Mouse (Mus musculus): ENCODE results near the gene Trim26. TPM values are rescaled to one million over a fixed set of nuclear protein-coding genes. Genes with fewer than 3 reads are reported as not detected.

The Trim26 gene
- total RNA-seq, 1 experiment, result 24.6 TPM

GRCm38 (mm10) chr17:36844286-36844719 lies 7.4 kb downstream of the Trim26 start:
- Histone ChIP-seq H3K4me1 (ENCODE audit: control insufficient read depth in 2 of 2, insufficient read depth in 2 of 2, low read length in 2 of 2, poor library complexity in 1 of 2) (peaks cover 7 to 32% of the 10 kb centered on the region in 2 experiments; a peak in 3 of 4 replicates), H3K27ac (ENCODE audit: insufficient read depth, low read depth, low read length, poor library complexity, severe bottlenecking) (peak overlapping the region; percentile 61; the same call in 1 of the 2 replicates), H3K36me3 (ENCODE audit: control insufficient read depth, insufficient read depth, low read length, poor library complexity, severe bottlenecking) (peaks cover 2% of the 10 kb centered on the region; the same call in 1 of the 2 replicates), H3K9me3 (ENCODE audit: control insufficient read depth, insufficient read depth, low read depth, low read length) (no peaks in the 10 kb centered on the region), H3K9ac (ENCODE audit: insufficient read depth, low read depth, low read length, poor library complexity, severe bottlenecking) (no peak overlapping the region), H3K4me3 (ENCODE audit: insufficient read depth in 1 of 2, low read depth in 1 of 2, low read length in 2 of 2, poor library complexity in 1 of 2, severe bottlenecking in 1 of 2) (no peak overlapping the region)
- DNase-seq (ENCODE audit: low read depth, low spot score), result no peak
- TF ChIP-seq ZNF384 (IDR thresholded peaks at IDR 0.05; ENCODE audit: low read depth, low read length) (no peak), CHD2 (IDR thresholded peaks at IDR 0.05; ENCODE audit: low read depth, low read length) (0 out of 2 replicates have a peak, but pooled peaks have one; percentile 30)
- in situ Hi-C loops (cut with MboI; ENCODE audit: low sequenced_read_pairs in 2 of 2, unreplicated experiment in 2 of 2), result no loop called here

GRCm38 (mm10) chr17:36844725-36845124 lies 7.8 kb downstream of the Trim26 start:
- peaks cover 2% of the 10 kb centered on the region; the same call in 1 of the 2 replicates for H3K36me3 ChIP-seq (ENCODE audit: control insufficient read depth, insufficient read depth, low read length, poor library complexity, severe bottlenecking)
- TF ChIP-seq CHD2 (IDR thresholded peaks at IDR 0.05; ENCODE audit: low read depth, low read length), result no peak
- no peak for TF ChIP-seq MAFK (IDR thresholded peaks at IDR 0.05; ENCODE audit: insufficient read depth, low read depth, low read length)
- no peak for TF ChIP-seq ZNF384 (IDR thresholded peaks at IDR 0.05; ENCODE audit: low read depth, low read length)
- TF ChIP-seq ZC3H11A (IDR thresholded peaks at IDR 0.05; ENCODE audit: borderline replicate concordance, low read depth, low read length), result no peak
- in situ Hi-C loops (cut with MboI; ENCODE audit: low sequenced_read_pairs in 2 of 2, unreplicated experiment in 2 of 2), result no loop called here
- no peaks in the 10 kb centered on the region for H3K9me3 ChIP-seq (ENCODE audit: control insufficient read depth, insufficient read depth, low read depth, low read length)
- no peak for DNase-seq (ENCODE audit: low read depth, low spot score)
- no peak overlapping the region for H3K9ac ChIP-seq (ENCODE audit: insufficient read depth, low read depth, low read length, poor library complexity, severe bottlenecking)
- H3K4me3 ChIP-seq (ENCODE audit: insufficient read depth in 1 of 2, low read depth in 1 of 2, low read length in 2 of 2, poor library complexity in 1 of 2, severe bottlenecking in 1 of 2), result no peak overlapping the region
- H3K4me1 ChIP-seq (ENCODE audit: control insufficient read depth in 2 of 2, insufficient read depth in 2 of 2, low read length in 2 of 2, poor library complexity in 1 of 2), result peaks cover 7 to 32% of the 10 kb centered on the region in 2 experiments; a peak in 3 of 4 replicates
- peak overlapping the region; percentile 68; the same call in 1 of the 2 replicates for H3K27ac ChIP-seq (ENCODE audit: insufficient read depth, low read depth, low read length, poor library complexity, severe bottlenecking)

- no peaks in the 10 kb centered on the region for H3K9me3 ChIP-seq (ENCODE audit: control insufficient read depth, insufficient read depth, low read depth, low read length)
- in situ Hi-C loops (cut with MboI; ENCODE audit: low sequenced_read_pairs in 2 of 2, unreplicated experiment in 2 of 2), result no loop called here
- H3K27ac ChIP-seq (ENCODE audit: insufficient read depth, low read depth, low read length, poor library complexity, severe bottlenecking), result no peak overlapping the region
- TF ChIP-seq ZNF384 (IDR thresholded peaks at IDR 0.05; ENCODE audit: low read depth, low read length) (no peak), CHD2 (IDR thresholded peaks at IDR 0.05; ENCODE audit: low read depth, low read length) (no peak), ZC3H11A (IDR thresholded peaks at IDR 0.05; ENCODE audit: borderline replicate concordance, low read depth, low read length) (no peak), MAFK (IDR thresholded peaks at IDR 0.05; ENCODE audit: insufficient read depth, low read depth, low read length) (no peak), HCFC1 (IDR thresholded peaks at IDR 0.05; ENCODE audit: borderline replicate concordance, insufficient read depth, low read length) (no peak)
- no peak overlapping the region for H3K9ac ChIP-seq (ENCODE audit: insufficient read depth, low read depth, low read length, poor library complexity, severe bottlenecking)
- no peak overlapping the region for H3K4me3 ChIP-seq (ENCODE audit: insufficient read depth in 1 of 2, low read depth in 1 of 2, low read length in 2 of 2, poor library complexity in 1 of 2, severe bottlenecking in 1 of 2)
- H3K36me3 ChIP-seq (ENCODE audit: control insufficient read depth, insufficient read depth, low read length, poor library complexity, severe bottlenecking), result peaks cover 31% of the 10 kb centered on the region
- peaks cover 2 to 12% of the 10 kb centered on the region in 2 experiments; a peak in 3 of 4 replicates for H3K4me1 ChIP-seq (ENCODE audit: control insufficient read depth in 2 of 2, insufficient read depth in 2 of 2, low read length in 2 of 2, poor library complexity in 1 of 2)
- DNase-seq (ENCODE audit: low read depth, low spot score), result no peak
Measured at GRCm38 (mm10) chr17:36848911-36849310, 12.0 kb downstream of the Trim26 start.

DNA sequence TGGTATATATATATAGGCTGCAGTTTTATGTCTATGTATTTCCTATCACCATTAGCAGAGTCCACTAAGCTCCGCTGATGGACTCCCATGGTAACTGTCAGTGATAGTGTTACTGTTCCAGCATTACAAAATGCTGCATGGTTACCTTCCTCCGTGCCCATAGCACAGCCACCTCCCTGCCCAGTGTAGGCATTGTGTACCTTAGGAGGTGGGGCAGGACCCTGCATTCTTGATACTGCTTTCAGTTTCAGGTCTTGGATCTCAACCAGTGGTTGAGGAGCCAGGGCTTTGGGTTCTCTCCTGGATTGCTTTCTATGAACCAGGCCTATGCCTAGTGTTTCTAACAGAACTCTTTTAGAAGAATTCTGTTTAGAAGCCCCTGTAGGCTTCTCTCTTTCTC lies 13.1 kb downstream of the Trim26 start:
- H3K27ac ChIP-seq (ENCODE audit: insufficient read depth, low read depth, low read length, poor library complexity, severe bottlenecking), result no peak overlapping the region
- H3K9me3 ChIP-seq (ENCODE audit: control insufficient read depth, insufficient read depth, low read depth, low read length), result no peaks in the 10 kb centered on the region
- peaks cover 0 to 12% of the 10 kb centered on the region in 2 experiments; a peak in 2 of 4 replicates for H3K4me1 ChIP-seq (ENCODE audit: control insufficient read depth in 2 of 2, insufficient read depth in 2 of 2, low read length in 2 of 2, poor library complexity in 1 of 2)
- no peak overlapping the region for H3K4me3 ChIP-seq (ENCODE audit: insufficient read depth in 1 of 2, low read depth in 1 of 2, low read length in 2 of 2, poor library complexity in 1 of 2, severe bottlenecking in 1 of 2)
- peaks cover 34% of the 10 kb centered on the region for H3K36me3 ChIP-seq (ENCODE audit: control insufficient read depth, insufficient read depth, low read length, poor library complexity, severe bottlenecking)
- TF ChIP-seq ZC3H11A (IDR thresholded peaks at IDR 0.05; ENCODE audit: borderline replicate concordance, low read depth, low read length), result no peak
- in situ Hi-C loops (cut with MboI; ENCODE audit: low sequenced_read_pairs in 2 of 2, unreplicated experiment in 2 of 2), result no loop called here
- H3K9ac ChIP-seq (ENCODE audit: insufficient read depth, low read depth, low read length, poor library complexity, severe bottlenecking), result no peak overlapping the region
- DNase-seq (ENCODE audit: low read depth, low spot score), result no peak

DNA sequence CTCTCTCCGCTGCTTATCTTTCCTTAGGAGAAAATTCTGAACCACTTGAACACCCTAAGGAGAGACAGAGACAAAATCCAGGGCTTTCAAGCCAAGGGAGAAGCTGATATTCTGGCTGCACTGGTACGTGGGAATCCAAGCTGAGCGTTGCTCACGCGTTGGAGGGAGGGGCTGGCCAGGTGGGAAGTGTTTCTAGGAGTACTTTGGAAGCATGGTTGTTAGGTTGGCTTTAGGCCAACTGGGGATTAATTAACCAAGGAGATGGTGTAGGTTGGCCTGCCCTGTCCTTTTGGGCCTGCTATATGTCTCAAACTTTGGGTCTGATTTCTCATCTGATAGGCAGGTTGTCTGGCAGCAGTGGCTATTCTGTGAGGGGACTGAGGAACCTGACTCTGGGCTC lies 14.3 kb downstream of the Trim26 start:
- Histone ChIP-seq H3K9me3 (ENCODE audit: control insufficient read depth, insufficient read depth, low read depth, low read length) (no peaks in the 10 kb centered on the region), H3K4me1 (ENCODE audit: control insufficient read depth in 2 of 2, insufficient read depth in 2 of 2, low read length in 2 of 2, poor library complexity in 1 of 2) (peaks cover 0 to 5% of the 10 kb centered on the region in 2 experiments; a peak in 1 of 4 replicates), H3K4me3 (ENCODE audit: insufficient read depth in 1 of 2, low read depth in 1 of 2, low read length in 2 of 2, poor library complexity in 1 of 2, severe bottlenecking in 1 of 2) (no peak overlapping the region), H3K9ac (ENCODE audit: insufficient read depth, low read depth, low read length, poor library complexity, severe bottlenecking) (no peak overlapping the region), H3K27ac (ENCODE audit: insufficient read depth, low read depth, low read length, poor library complexity, severe bottlenecking) (no peak overlapping the region), H3K36me3 (ENCODE audit: control insufficient read depth, insufficient read depth, low read length, poor library complexity, severe bottlenecking) (peaks cover 38% of the 10 kb centered on the region)
- no peak for TF ChIP-seq MAFK (IDR thresholded peaks at IDR 0.05; ENCODE audit: insufficient read depth, low read depth, low read length)
- TF ChIP-seq ZC3H11A (IDR thresholded peaks at IDR 0.05; ENCODE audit: borderline replicate concordance, low read depth, low read length), result no peak
- no peak for TF ChIP-seq CHD2 (IDR thresholded peaks at IDR 0.05; ENCODE audit: low read depth, low read length)
- no peak for TF ChIP-seq ZNF384 (IDR thresholded peaks at IDR 0.05; ENCODE audit: low read depth, low read length)
- TF ChIP-seq HCFC1 (IDR thresholded peaks at IDR 0.05; ENCODE audit: borderline replicate concordance, insufficient read depth, low read length), result no peak
- in situ Hi-C loops (cut with MboI; ENCODE audit: low sequenced_read_pairs in 2 of 2, unreplicated experiment in 2 of 2), result no loop called here
- no peak for DNase-seq (ENCODE audit: low read depth, low spot score)
